Mouse (Mus musculus) MEL (cell line): ENCODE data around the gene Ankrd39.

Source experiments
- BHLHE40 ChIP-seq: IDR thresholded peaks from 2 replicates; pipeline ENCODE4 v1.6.1; 2012; ENCODE audit warnings: low read depth, mild to moderate bottlenecking, inconsistent platforms, low read length, improper control_type of control experiment, borderline replicate concordance
- CTCF ChIP-seq, 3 experiments: IDR thresholded peaks in 2 of 3; conservative IDR thresholded peaks in 1 of 3; 2 replicates each; pipeline ENCODE4 v1.5.1; 2011 to 2012; ENCODE audit warnings: low read length in 3 of 3, low read depth in 2 of 3, mild to moderate bottlenecking in 2 of 3, improper control_type of control experiment in 1 of 3, inconsistent platforms in 1 of 3, mixed read lengths in 1 of 3, moderate library complexity in 1 of 3; ENCODE audit not compliant: control insufficient read depth in 1 of 3, insufficient read depth in 1 of 3, poor library complexity in 1 of 3, severe bottlenecking in 1 of 3
- E2F4 ChIP-seq: IDR thresholded peaks from 2 replicates; pipeline ENCODE4 v1.6.1; 2011; ENCODE audit warnings: low read depth, low read length, improper control_type of control experiment, borderline replicate concordance
- EP300 ChIP-seq, 2 experiments: IDR thresholded peaks; 2 replicates each; pipeline ENCODE4 v1.6.1; 2011; ENCODE audit warnings: improper control_type of control experiment in 2 of 2, low read length in 2 of 2, low read depth in 1 of 2, mild to moderate bottlenecking in 1 of 2
- KAT2A ChIP-seq: conservative IDR thresholded peaks from 2 replicates; pipeline ENCODE4 v1.6.1; 2012; ENCODE audit warnings: low read depth, low read length, improper control_type of control experiment, inconsistent platforms
- MYC ChIP-seq: IDR thresholded peaks from 2 replicates; pipeline ENCODE4 v1.6.1; 2011; ENCODE audit warnings: low read depth, mild to moderate bottlenecking, low read length, improper control_type of control experiment, moderate library complexity
- POLR2A ChIP-seq, 2 experiments: IDR thresholded peaks; 2 replicates each; pipeline ENCODE4 v1.6.1; 2011 to 2012; ENCODE audit warnings: low read length in 2 of 2, mild to moderate bottlenecking in 2 of 2, control low read depth in 1 of 2, improper control_type of control experiment in 1 of 2, low read depth in 1 of 2, moderate library complexity in 1 of 2; ENCODE audit not compliant: control insufficient read depth in 1 of 2, insufficient read depth in 1 of 2, poor library complexity in 1 of 2
- POLR2AphosphoS2 ChIP-seq: IDR thresholded peaks from 2 replicates; pipeline ENCODE4 v1.6.1; 2011; ENCODE audit warnings: low read length, improper control_type of control experiment
- TAL1 ChIP-seq: IDR thresholded peaks from 2 replicates; pipeline ENCODE4 v1.6.1; 2012; ENCODE audit warnings: mild to moderate bottlenecking, inconsistent platforms, low read length, moderate library complexity, mixed read lengths
- ZKSCAN1 ChIP-seq: IDR thresholded peaks from 2 replicates; pipeline ENCODE4 v1.6.1; 2012; ENCODE audit warnings: low read depth, mild to moderate bottlenecking, inconsistent platforms, low read length, improper control_type of control experiment, moderate library complexity

GRCm38 (mm10) chr1:36575347-36575746 is 28.1 kb upstream of the Ankrd39 start:
- TF ChIP-seq EP300 (IDR thresholded peaks at IDR 0.05; ENCODE audit: low read depth in 1 of 2, low read length in 2 of 2) (no peak), POLR2A (IDR thresholded peaks at IDR 0.05; ENCODE audit: control insufficient read depth in 1 of 2, insufficient read depth in 1 of 2, low read depth in 1 of 2, low read length in 2 of 2, poor library complexity in 1 of 2) (no peak), CTCF (IDR thresholded peaks at IDR 0.05 in 2 of 3, conservative IDR thresholded peaks at IDR 0.05 in 1 of 3; ENCODE audit: control insufficient read depth in 1 of 3, insufficient read depth in 1 of 3, low read depth in 2 of 3, low read length in 3 of 3, poor library complexity in 1 of 3, severe bottlenecking in 1 of 3) (no peak), KAT2A (no peak), E2F4 (no peak), BHLHE40 (no peak), ZKSCAN1 (no peak), TAL1 (no peak), MYC (no peak), POLR2AphosphoS2 (no peak)
